Mouse (Mus musculus) mouse trophoblast stem cell (cell line): Measurements from ENCODE around the gene Tbx4.

Experiments
- in situ Hi-C, 2 experiments: fragments of 300-500 bp; cut with MseI, MboI; formaldehyde crosslinking; loops; 2 replicates in 1 of 2; 3 replicates in 1 of 2; pipeline ENCODE4 v1.15.1; 2025

The Tbx4 gene

GRCm38 (mm10) chr11:85900291-85900690 is 14.1 kb downstream of the Tbx4 start:
- in situ Hi-C loops: no loop called here

DNA sequence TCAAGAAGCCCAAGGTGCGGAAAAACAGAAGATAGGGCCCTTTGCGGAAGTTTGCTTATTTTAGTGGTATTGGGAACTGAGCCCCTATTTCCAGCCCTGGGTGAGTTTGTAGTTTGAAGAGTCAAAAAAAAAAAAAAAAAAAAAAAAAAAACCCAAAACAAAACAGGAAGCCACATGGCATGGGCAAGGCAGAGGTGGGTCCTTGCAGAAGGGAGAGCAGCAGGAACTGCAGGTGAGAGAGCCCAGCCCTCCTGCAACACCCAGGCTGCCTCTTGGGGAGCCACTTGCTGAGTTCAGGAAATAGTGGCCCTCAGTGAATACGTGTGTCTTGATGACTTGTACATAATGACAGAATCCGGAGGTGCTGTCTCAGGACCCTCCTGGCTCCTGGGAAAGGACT is 23.3 kb downstream of the Tbx4 start:
- in situ Hi-C loops: no loop called here

DNA sequence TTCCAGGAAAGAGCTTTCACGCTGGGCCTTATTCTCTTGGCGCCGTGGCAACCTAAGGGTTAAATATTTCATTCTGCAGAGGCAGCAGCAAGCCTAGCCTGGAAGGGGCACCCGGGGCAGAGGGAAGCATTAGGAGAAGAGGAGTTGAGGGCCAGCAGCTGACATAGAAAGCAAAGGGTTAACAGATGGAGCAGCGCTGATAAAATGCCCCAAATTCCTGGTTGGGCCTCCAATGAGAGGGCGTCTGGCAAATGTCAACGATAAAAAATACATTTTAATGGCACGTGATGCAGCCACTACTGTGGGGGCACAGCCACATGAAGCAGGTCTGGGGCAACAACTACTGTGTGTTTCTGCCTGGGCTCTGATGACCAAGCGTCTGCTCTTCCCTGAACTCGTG is 23.9 kb downstream of the Tbx4 start:
- in situ Hi-C loops: no loop called here

- in situ Hi-C loops: no loop called here
These were observed 27.3 kb downstream of the Tbx4 start for GRCm38 (mm10) chr11:85913506-85913905.

DNA sequence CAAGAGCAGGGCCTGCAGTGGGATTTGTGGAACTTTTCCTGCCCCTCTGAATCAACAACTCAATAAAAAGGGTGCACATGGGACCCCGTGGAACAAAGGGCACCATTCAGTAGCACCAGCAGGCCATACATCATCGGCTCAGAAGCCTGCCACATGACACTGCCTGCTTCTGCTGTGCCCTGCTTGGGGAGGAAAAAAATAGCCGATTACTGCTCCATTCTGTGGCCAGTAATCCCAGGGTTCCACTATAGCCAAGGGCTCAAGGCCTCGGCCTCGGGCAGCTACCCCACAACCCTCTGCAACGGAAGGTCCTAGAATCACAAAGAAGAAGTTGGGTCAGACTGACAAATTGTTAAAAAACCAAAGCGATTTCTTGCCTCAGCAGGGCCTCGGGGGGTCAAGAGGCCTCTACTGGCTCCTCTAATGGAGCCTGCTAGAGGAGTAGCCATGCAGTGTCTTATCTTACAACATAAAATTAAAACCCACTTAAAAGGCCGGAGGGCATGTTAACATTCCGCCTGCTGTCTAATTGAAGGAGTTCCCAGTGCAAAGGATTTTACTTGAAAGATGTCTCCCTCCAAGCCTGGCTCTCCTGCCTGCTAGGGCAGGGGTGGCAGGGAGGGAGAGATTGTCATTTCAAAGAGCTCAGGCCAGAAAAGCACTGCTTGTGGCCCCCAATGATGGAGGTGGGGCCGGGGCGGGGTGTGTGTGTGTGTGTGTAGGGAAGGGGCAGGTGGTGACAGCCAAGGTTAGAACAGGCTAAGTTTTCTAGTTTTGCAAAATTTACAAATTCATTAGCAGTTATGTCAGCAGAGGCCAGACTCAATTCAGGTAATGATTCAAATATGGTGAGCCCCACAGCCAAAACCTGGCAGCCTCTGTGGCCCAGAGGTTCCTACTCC is 31.1 kb downstream of the Tbx4 start:
- in situ Hi-C loops: no loop called here

DNA sequence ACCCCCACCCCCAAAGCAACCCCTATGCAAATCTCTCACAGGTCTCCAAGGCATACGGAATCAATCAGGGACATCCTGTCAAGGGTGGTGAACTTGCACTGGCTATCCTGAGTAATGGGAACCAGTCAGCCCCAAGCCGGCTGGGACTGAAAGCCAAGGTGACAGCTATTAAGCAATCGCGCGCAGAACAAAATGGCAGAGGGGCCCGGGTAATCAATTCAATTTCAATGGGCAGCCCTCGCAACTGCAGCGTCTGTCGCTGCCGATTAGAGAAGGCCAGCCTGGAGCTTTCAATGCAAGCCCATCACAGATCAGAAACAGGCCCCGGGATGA is 31.7 kb downstream of the Tbx4 start:
- in situ Hi-C loops: no loop called here

DNA sequence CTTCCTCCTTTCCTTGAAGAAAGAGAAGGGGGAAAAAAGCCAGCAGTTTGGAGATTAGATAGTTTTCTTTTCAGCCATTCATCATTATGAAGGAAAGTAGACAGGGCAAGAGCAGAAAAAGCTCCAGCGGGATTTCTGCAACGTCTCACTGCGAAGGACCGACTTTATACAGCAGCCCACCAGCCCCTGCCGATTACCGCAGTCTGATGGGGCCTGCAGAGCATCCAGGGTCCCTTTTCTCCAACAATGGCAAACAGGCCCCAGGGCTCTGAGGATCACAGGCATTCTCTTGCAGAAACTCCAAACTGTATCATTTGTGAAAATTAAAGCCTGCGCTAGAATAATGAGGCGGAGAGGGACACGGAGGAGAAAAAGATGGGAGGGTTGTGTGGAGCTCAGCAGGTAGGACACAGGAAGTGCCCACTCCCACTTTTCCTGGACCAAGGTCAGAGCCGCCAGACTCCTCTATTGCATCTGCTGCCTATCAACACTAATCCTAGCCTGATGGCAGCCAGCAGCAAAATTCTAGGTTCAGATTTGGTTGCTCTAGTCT is 32.2 kb downstream of the Tbx4 start:
- in situ Hi-C loops: no loop called here

DNA sequence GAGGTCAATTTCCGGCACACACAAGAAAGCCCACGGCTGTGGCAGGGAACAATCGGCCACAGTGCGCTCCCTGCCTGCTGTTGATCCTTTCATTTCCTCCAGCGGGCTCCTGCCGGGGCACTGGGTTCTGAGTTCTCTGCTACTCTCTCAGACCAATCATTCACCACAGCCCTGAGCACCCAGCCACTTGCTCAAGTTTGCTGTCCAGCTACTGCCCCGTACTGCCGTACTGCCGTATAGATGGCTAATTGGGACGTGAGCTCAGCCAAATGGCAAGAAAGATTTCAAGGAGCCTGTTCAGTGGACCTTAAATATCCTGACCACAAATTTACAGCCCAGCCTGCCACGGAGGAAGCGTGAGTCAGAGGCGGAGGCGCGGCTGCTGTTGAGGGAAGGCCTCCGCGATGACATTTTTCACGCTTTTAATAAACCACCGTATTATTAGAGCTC is 39.1 kb downstream of the Tbx4 start:
- in situ Hi-C loops: no loop called here

- in situ Hi-C loops: no loop called here
These were observed 40.1 kb downstream of the Tbx4 start for GRCm38 (mm10) chr11:85926287-85926764.

DNA sequence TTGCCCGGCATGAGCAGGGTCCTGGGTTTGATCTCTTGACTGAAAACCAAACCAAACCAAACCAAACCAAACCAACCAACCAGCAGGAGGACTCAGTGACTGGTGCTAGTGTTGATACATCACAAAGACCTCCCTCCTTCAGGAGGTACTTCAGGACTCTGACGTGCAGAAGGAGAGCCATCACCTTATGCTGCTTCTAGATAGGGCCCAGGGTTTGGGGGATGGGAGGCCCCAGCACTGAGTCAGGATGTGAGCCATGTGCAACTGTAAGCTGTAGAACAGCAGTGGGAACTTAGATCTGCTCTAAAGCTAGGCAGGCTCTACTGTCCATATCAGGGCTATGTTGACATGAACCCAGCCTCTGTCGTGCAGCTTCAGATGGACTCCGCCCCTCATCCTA is 41.9 kb downstream of the Tbx4 start:
- in situ Hi-C loops: no loop called here

- in situ Hi-C loops: no loop called here
These were observed 43.4 kb downstream of the Tbx4 start for GRCm38 (mm10) chr11:85929651-85930050.

GRCm38 (mm10) chr11:85941785-85942570 is 55.8 kb downstream of the Tbx4 start:
- in situ Hi-C loops: no loop called here

DNA sequence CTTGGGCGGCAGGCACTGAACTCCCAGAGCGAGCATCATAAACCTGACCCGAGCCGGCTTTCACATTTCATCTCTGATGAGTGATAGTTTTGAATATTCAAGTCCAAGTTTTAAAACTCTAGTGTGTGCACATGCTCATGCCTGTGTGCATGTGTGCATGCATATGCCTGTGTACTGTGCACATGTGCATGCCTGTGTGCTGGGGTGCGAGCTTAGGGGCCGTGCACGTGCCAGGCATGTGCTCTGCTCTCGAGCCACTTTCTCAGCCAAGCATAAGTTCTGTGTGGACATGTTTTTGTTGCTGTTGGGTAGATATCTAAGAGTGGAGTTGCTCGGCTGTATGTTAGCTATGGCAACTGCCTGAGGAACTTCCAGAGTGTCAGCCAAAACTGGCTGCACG is 62.5 kb downstream of the Tbx4 start:
- in situ Hi-C loops: no loop called here

GRCm38 (mm10) chr11:85949749-85950148 is 63.5 kb downstream of the Tbx4 start:
- in situ Hi-C loops: no loop called here

GRCm38 (mm10) chr11:85952538-85952937 is 66.3 kb downstream of the Tbx4 start:
- in situ Hi-C loops: no loop called here

DNA sequence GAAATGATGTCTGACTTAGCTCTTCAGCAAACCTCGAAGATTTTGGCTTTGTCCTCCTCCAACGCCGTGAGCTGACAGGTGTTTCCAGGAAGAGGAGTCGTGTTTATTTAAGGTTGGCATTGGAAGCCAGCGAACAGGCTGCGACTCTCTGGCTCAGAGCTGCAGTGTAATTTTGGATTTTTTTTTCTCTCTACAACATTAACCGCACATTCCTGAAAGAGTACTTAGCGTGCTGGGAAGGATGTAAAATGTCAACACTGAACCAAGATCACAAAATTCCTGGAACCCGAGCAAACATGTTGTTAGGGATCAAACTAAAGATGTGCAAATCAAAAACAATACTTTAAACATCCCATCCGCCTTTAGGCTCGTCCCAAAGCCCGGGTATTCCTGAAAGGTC is 69.4 kb downstream of the Tbx4 start:
- in situ Hi-C loops: no loop called here

GRCm38 (mm10) chr11:85956422-85956821 is 70.2 kb downstream of the Tbx4 start:
- in situ Hi-C loops: no loop called here

- in situ Hi-C loops: no loop called here
These were observed 70.9 kb downstream of the Tbx4 start for GRCm38 (mm10) chr11:85956950-85957778.

- in situ Hi-C loops: no loop called here
These were observed 73.6 kb downstream of the Tbx4 start for GRCm38 (mm10) chr11:85959837-85960236.

DNA sequence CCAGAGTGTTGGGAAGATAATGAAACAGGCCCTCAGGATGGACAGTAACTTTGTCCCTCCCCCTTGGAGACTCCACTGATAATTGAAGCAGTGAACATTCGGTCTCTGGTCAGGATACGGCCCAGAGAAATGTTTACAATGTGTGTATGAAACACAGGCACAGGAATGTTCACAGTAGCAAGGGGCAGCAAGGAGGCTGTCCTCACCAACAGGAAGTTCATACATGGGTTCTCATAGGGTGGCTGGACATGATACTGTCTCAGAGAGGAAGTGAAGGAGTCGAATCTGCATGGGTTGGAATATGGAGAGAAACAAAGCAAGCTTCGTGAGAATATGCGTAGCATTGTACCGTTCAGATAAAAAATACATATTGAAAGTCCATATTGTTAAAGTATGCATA is 74.1 kb downstream of the Tbx4 start:
- in situ Hi-C loops: no loop called here

DNA sequence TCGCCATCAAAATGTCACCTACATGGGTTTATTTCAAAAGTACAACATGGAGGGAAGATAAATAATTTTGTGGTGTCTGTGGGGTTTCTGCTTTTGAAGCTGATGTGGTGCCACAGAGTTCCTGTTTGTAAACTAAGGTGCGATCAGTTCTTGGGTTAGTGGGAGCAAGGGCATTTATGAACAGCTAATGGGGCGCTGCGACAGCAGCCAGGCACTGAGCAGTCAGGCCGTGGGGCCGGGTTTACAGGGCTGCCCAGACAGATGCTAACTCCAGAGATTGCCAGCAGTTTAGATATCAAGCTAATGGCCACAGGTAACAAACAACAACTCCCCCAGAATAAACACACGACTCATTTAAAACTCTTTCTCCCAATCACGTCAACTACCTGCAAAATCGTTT is 75.3 kb downstream of the Tbx4 start:
- in situ Hi-C loops: no loop called here
